8 mouse cellular contexts compared by ENCODE assay signal in the genomic region with DNA sequence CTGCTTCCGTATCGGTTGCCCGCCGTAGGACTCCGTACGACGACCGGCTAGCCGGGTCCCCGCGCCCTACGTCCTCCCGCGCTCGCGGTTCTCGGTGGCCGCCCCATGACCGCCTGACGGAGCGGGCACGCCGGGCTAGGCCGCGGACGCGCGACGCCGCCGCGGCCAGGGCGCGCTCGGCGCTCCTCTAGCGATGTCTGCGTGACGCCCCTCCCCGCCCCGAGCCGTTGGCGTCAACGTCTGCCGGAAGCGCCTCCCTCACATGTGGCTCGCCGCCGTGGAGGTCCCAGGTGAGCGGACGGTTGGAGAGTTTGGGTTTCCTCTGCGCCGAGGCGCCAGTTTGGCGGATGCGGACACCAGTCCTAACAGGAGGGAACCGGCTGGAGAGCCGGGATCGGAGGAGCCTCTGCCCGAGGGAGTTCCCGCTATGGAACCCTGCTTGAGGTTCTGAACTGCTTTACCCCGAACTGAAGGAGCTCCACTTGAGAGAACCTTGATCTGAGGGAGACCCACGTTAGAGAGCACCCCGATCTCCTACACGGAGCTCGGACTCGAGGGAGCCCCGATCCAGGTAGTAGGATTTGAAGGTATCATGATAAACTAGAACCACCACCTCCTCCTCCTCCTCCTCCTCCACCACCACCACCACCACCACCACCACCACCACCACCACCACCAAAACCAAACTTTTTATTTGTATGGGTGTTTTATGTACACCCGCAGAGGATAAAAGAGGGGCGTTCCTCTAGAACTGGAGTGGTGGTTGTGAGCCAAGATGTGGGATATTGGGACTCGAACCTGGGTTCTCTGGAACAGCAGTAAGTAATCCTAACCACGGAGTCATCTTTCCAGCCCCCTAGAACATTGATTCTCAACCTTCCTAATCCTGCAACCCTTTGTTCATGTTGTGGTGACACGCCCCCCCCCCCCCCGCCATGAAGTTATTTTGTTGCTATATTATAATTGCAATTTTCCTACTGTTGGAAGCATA. TPM values are rescaled to one million over a fixed set of nuclear protein-coding genes. Genes with fewer than 3 reads are reported as not detected.
DNase-seq lines count a peak whose midpoint lies in the region; ATAC-seq and TF ChIP-seq lines count a peak whose summit lies in the region.

A gene (minus strand): TSS at position 161 of the 991 bp plus-strand sequence.
A gene (plus strand): TSS at position 272 of the 991 bp plus-strand sequence.

- peak; percentile 80 for TF ChIP-seq POLR2A in cerebellum, adult 2 months (IDR thresholded peaks at IDR 0.05; ENCODE audit: borderline replicate concordance, insufficient read depth, low read length)

- peak within 1 kb of the TSS; percentile 73 for H3K4me2 ChIP-seq in forebrain, postnatal 0 days (ENCODE audit: low read depth)
- peak within 1 kb of the TSS; percentile 84 for H3K4me2 ChIP-seq in lung, embryonic 14.5 days

- ATAC-seq in forebrain, postnatal 0 days = peak; percentile 95
- ATAC-seq in lung, embryonic 14.5 days (ENCODE audit: insufficient read depth) = peak; percentile 94
- peak; percentile 90 for ATAC-seq in neutrophil, adult 5-6 weeks (ENCODE audit: extremely low read depth, insufficient number of reproducible peaks, low FRiP score, poor library complexity, severe bottlenecking)

- TF ChIP-seq CTCF in cerebellum, adult 2 months (IDR thresholded peaks at IDR 0.05; ENCODE audit: borderline replicate concordance, insufficient read depth, low read depth, low read length) = no peak
- no peak for TF ChIP-seq CTCF in forebrain, postnatal 0 days (IDR thresholded peaks at IDR 0.05; ENCODE audit: low read depth)
- no peak for TF ChIP-seq CTCF in lung, embryonic 14.5 days (IDR thresholded peaks at IDR 0.05; ENCODE audit: low read depth)

- no peaks in the 10 kb centered on the region for H3K27me3 ChIP-seq in cerebellum, adult 2 months (ENCODE audit: control insufficient read depth, insufficient read depth, low read length)
- no peaks in the 10 kb centered on the region for H3K27me3 ChIP-seq in forebrain, postnatal 0 days (ENCODE audit: insufficient read depth, low read length)
- H3K27me3 ChIP-seq in lung, embryonic 14.5 days (ENCODE audit: insufficient read depth, low read length) = no peaks in the 10 kb centered on the region

- peak within 1 kb of the TSS; percentile 74 for H3K4me3 ChIP-seq in cerebellum, adult 2 months (replicated peaks; ENCODE audit: insufficient read depth, low read depth, low read length)
- H3K4me3 ChIP-seq in forebrain, postnatal 0 days (ENCODE audit: low read depth, low read length) = peak within 1 kb of the TSS; percentile 63
- H3K4me3 ChIP-seq in lung, embryonic 14.5 days (ENCODE audit: low read depth, low read length) = peak within 1 kb of the TSS; percentile 84

- peak within 1 kb of the TSS; percentile 96 for H3K27ac ChIP-seq in cerebellum, adult 2 months (ENCODE audit: insufficient read depth, low read length)
- peak within 1 kb of the TSS; percentile 92 for H3K27ac ChIP-seq in forebrain, postnatal 0 days (ENCODE audit: low read depth, low read length)
- H3K27ac ChIP-seq in lung, embryonic 14.5 days (ENCODE audit: low read depth) = peak within 1 kb of the TSS; percentile 84

- DNase-seq in MEL-GATA-1-ER (ENCODE audit: extremely low read depth, low read depth) = peak; percentile 66
- DNase-seq in cerebellum, adult 2 months = peak; percentile 95 to 97
- DNase-seq in forebrain, postnatal 0 days = peak; percentile 95
- DNase-seq in heart, postnatal 4 days = peak; percentile 94
- DNase-seq in layer of hippocampus, adult 8-10 months (ENCODE audit: low spot score in 2 of 2) = peak; percentile 77 to 88
- DNase-seq in lung, embryonic 14.5 days = peak; percentile 96
- peak; percentile 94 for DNase-seq in testis, postnatal 14 days (ENCODE audit: low spot score)

- under 1% methylated on average over 74 of the region's 74 CpGs for WGBS in cerebellum, adult 2 months
- 2% methylated on average over 71 of the region's 74 CpGs for WGBS in forebrain, postnatal 0 days
- WGBS in lung, embryonic 14.5 days = under 1% methylated on average over 60 of the region's 74 CpGs

- H3K4me1 ChIP-seq in cerebellum, adult 2 months (ENCODE audit: control insufficient read depth, insufficient read depth, low read length) = peaks cover 6% of the 10 kb centered on the region
- H3K4me1 ChIP-seq in forebrain, postnatal 0 days (ENCODE audit: insufficient read depth) = peaks cover 9% of the 10 kb centered on the region; the same call in 1 of the 2 replicates
- peaks cover 9% of the 10 kb centered on the region for H3K4me1 ChIP-seq in lung, embryonic 14.5 days (ENCODE audit: insufficient read depth)

- H3K9me3 ChIP-seq in forebrain, postnatal 0 days (ENCODE audit: low read length) = no peaks in the 10 kb centered on the region
- H3K9me3 ChIP-seq in lung, embryonic 14.5 days (ENCODE audit: low read depth, low read length) = no peaks in the 10 kb centered on the region

- peak within 1 kb of the TSS; percentile 59 for H3K9ac ChIP-seq in forebrain, postnatal 0 days
- peak within 1 kb of the TSS; percentile 85 for H3K9ac ChIP-seq in lung, embryonic 14.5 days

- H3K36me3 ChIP-seq in forebrain, postnatal 0 days (ENCODE audit: insufficient read depth) = peaks cover 5% of the 10 kb centered on the region; the same call in 1 of the 2 replicates
- peaks cover 21% of the 10 kb centered on the region for H3K36me3 ChIP-seq in lung, embryonic 14.5 days (ENCODE audit: insufficient read depth)

RNA-seq across cellular contexts. Expression of the first gene that starts in this region (rescaled TPM):
- polyA plus RNA-seq in cerebellum, adult 2 months (2012; rRNA removed) = 18.9 TPM in 2 replicates
- total RNA-seq in forebrain, postnatal 0 days (2014; rRNA removed) = 33.3 and 39.8 TPM in 2 replicates
- polyA plus RNA-seq in forebrain, postnatal 0 days (2015; fragmentation: Nextera tagmentation; extraction: Ambion mirVana) = 24.4 and 26.7 TPM in 2 replicates
- total RNA-seq in heart, postnatal 4 days (2021) = 10 to 100 TPM; 27.5 to 29.9 TPM
- total RNA-seq in layer of hippocampus, adult 8-10 months (2022) = 10 to 100 TPM; 20.2 to 22.4 (median 21.2) TPM
- polyA plus RNA-seq in lung, embryonic 14.5 days (2014; fragmentation: Nextera tagmentation; extraction: Ambion mirVana) = 47.5 and 51.6 TPM in 2 replicates
- 17.8 and 20.7 TPM in 2 replicates for total RNA-seq in neutrophil, adult 5-6 weeks (2017)

RNA-seq across cellular contexts. Expression of the second gene that starts in this region (rescaled TPM):
- polyA plus RNA-seq in cerebellum, adult 2 months (2012; rRNA removed) = 6.9 and 7.3 TPM in 2 replicates
- total RNA-seq in forebrain, postnatal 0 days (2014; rRNA removed) = 12.7 and 14.8 TPM in 2 replicates
- polyA plus RNA-seq in forebrain, postnatal 0 days (2015; fragmentation: Nextera tagmentation; extraction: Ambion mirVana) = 1.2 and 1.8 TPM in 2 replicates
- 10 to 100 TPM; 10.8 to 11.1 TPM for total RNA-seq in heart, postnatal 4 days (2021)
- 10 to 100 TPM; 11.1 to 13.8 (median 12.6) TPM for total RNA-seq in layer of hippocampus, adult 8-10 months (2022)
- 9.0 and 9.2 TPM in 2 replicates for polyA plus RNA-seq in lung, embryonic 14.5 days (2014; fragmentation: Nextera tagmentation; extraction: Ambion mirVana)
- total RNA-seq in neutrophil, adult 5-6 weeks (2017) = 5.4 and 7.1 TPM in 2 replicates

Comparison
In these comparisons a context has a peak if more than half of its experiments do, and no peak if none do; other contexts are left out.
1. Peak in every context shown above with its lines: DNase-seq, ATAC-seq, H3K4me3 ChIP-seq and H3K27ac ChIP-seq.